Mouse (Mus musculus) cerebellum, postnatal 25 days (tissue): ENCODE data around the gene Clcf1.
"Not testable (repeated sequence)": the region's sequence is repeated elsewhere in the genome, so short reads cannot be mapped to it uniquely, and the experiment has no call there.

Experiments used
- DNase-seq, 2 experiments: peaks; one replicate each; pipeline ENCODE4 v3.0.0; 2021; ENCODE audit warnings: mixed read lengths in 2 of 2

The Clcf1 gene

DNA sequence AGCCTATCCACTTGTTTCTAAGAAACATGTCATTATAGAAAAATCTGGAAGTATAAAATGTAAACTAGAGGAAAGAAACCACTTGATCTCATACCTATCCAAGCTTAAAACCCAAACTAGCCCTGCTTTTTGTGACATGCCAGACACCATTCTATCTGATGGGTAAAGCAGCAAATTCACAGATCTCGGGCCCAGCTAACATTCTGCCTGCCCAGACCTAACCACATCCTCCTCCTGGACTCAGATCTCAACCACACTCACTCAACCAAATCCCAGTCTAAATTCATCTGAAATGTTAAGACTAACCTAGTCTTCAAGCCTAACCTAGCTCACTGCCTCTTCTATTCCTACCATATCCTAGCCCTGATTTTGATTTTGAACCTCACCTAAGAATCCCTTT, 4.7 kb downstream of the Clcf1 start:
- no peak for DNase-seq

GRCm38 (mm10) chr19:4219943-4220342, 5.9 kb downstream of the Clcf1 start:
- no peak for DNase-seq

DNA sequence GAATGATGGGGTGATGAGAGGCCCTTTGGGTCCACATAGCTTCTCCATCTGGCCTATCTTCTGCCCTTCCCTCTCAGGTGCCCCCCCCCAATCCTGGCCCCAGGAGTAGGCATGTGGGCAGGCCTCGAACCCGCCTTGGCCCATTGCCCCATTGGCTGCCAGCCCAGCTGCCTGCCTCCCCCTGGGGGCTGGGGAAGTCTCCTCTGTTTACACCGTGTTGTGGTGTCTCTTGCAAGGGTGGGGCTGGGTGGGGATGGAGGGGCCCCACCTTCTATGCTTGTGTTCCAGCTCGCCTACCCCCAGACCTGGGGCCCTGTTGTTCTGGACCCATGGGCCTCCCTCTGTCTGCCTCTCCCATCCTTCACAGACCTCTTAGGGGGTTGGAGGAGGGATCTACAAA, 6.4 kb downstream of the Clcf1 start:
- peak in 1 of 2 experiments; percentile 61 for DNase-seq

DNA sequence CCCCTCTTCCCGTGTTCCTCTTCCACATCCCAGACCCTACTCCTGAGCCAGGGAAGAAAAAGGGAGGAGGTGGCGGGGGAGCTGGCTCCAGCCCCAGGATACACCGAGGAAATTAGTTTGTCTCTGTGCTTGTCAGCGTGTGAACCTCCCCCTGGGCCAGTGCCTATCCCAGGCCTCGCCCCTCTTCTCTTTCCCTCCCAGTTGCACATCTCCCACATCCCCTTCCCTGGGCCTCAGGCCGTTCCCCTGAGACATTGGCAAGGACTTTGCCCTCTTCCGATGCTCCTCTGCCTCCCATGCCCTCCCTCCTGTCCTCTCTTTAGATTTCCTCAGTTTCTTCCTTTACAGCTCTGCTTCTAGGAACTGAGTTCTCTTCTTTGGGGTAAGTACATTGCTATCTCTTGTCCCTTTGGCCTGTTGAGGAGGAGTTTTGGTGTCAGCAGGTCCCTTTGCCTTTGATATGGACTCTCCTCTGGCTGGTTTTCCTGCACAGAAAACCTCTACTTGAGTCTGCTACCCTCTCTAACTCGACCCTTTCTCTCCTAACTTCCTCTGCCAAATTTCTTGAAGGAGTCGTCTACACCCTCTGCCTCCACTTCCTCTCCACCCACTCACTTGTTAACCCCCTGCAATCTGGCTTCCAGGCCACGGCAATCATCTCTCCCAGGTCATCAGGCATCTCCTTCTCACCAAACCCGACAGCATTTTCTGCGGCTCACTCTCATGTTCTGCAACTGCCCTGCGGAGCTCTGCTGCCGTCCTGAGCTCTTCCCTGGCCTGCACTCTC, 7.1 kb downstream of the Clcf1 start:
- DNase-seq, result no peak

DNA sequence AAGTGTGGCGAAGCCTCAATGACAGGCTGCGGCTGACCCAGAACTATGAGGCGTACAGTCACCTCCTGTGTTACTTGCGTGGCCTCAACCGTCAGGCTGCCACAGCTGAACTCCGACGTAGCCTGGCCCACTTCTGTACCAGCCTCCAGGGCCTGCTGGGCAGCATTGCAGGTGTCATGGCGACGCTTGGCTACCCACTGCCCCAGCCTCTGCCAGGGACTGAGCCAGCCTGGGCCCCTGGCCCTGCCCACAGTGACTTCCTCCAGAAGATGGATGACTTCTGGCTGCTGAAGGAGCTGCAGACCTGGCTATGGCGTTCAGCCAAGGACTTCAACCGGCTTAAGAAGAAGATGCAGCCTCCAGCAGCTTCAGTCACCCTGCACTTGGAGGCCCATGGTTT, 8.1 kb downstream of the Clcf1 start:
- no peak for DNase-seq

DNA sequence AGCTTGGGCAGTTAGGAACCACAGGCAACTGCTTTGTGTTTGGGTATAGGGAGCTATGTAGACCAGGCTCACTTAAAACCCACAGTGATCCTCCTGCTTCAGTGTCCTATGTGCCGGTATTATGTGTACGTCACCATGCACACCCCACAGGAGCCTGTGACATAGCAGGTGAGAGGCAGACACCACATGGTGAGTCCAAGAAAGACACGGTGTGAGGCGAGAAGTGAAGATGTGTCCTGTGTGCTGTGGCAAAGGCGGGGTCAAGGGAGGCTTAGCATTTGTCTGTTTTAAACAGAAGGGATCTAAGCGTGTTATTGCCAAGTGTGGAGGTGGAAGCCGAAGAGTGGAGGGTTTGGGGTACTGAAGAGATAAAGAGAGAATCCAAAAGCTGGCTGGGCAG, 12.7 kb downstream of the Clcf1 start:
- DNase-seq, result no peak

DNA sequence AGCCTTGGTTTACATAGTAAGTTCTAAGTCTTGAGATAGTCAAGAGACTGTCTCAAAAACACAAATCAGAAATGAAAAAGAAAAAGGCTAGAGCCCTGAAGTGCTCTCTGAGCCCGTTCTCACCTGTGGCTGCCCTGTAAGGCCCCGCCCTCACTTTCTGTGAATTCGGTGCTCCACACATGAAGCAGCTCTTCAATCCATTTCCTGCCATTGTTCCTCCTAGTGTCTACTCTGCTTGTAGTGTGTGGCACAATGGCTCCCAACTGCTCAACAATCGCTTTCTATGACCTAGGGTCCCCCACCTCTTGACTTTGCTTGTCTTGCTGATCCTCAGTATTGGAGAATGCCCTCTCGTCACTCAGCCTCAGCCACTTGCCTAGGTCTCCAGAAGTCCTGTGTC, 13.4 kb downstream of the Clcf1 start:
- DNase-seq, result no peak

DNA sequence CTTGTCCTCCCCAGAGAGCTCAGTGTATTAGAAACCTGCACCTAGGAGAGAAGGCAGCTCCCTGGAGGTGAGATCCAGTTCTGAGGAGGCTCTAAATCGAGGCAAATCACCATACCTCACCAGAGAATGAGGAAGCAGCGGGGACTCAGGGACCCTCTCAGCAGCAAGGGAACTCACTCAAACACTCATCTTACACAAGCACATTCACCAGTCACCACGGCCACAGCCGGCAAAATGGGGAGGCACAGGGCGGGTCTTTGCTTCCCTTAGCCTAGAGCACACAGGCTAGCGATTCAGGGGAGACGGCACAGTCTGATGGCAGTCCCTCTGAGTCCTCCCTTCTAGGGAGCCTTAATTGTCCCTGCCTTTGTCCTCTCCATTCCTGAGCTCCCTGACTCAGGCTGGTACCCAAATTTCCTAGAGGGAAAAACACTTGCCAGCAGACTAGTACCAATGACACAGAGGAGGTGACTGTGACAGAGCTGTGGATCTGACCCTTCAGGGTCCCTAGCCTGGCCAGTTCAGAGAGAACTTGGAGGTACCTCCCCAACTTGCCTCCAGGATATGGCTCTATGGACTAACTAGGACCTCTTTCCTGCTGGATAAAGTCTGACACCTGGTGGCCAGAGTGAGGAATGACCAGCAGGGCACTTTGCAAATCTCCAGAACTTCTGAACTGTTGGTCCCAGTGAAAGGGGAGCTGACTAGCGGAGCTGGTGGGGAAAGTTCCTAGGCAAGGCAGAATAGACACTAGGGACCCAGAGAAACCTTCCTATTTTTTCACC, 14.0 kb downstream of the Clcf1 start:
- DNase-seq, result peak; percentile 74 to 79

GRCm38 (mm10) chr19:4228891-4229290, 14.9 kb downstream of the Clcf1 start:
- DNase-seq, result no peak

DNA sequence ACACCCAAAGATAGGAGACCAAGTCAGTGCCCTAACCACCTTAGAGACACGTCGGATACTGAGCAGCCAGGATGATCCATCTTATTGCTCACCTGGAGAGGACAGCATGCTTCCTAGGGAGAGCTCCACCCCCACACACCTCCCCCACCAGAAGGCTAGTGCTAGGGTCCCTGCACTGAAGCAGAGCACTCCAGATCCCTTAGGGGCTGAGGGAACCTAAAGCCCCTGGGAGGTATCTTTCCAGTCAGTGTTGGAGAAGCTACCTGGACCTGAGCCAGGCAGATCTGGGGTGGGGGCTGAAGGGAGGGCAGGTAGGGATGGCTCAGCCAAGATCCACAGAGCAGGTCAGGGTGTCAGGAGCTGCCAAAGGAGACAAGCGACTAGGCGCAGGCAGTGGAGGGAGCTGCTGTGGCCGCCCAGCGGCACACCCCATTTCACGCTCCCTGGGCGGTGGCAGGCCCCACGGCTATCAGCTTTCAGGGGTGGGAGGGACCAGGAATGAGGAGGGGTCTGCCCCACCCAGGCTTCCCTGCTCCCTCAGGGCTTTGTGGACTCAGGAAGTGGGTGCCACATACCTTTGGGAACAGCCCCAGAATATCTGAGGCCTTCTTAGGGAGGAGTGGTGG, 15.5 kb downstream of the Clcf1 start:
- peak in 1 of 2 experiments; percentile 36 for DNase-seq

DNA sequence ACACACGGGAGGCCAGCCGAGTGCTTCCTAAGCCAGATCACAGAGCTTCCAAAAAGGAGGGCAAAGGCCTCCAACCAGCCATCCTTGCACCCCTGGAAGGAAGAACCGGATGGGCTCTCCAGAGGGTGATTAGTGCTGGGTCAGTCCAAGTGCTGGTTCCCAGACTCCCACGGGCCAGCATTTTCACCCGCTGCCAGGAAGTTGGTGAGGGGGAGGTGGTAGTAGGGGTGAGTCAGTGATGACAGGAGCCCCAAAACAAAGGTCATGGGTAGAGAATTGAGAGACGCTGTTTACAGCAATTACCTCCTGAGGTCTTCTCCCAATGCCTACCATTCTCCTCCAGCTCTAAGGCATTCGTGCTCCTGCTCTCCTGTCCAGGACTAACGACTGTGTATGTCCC, 16.4 kb downstream of the Clcf1 start:
- no peak for DNase-seq

- peak; percentile 98 to 99 for DNase-seq
Observed at GRCm38 (mm10) chr19:4231253-4232185, 17.5 kb downstream of the Clcf1 start, which contains the start of gene Pold4. Gene Pold4, plus strand, starts transcription at chr19:4231899.

GRCm38 (mm10) chr19:4232186-4232572, 18.1 kb downstream of the Clcf1 start:
- no peak for DNase-seq

DNA sequence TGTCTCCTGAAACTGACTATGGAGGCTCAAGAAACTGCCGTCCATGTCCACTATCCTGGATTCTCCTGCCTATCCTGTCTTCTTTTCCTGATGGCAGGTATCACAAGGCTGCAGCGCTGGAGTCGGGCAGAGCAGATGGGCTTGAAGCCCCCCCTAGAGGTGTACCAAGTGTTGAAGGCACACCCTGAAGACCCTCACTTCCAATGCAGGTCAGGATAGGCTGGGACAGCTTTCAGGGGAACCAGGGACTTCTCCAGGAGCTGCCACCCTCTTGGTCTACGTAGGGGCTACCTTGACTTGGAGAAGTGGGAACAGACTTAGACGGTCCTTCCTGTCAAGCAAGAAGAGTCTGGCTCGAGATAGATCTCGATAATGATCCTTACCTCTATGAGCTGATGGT, 18.6 kb downstream of the Clcf1 start:
- DNase-seq, result no peak

- DNase-seq, result no peak
Observed at GRCm38 (mm10) chr19:4234548-4234947, 20.5 kb downstream of the Clcf1 start.

DNA sequence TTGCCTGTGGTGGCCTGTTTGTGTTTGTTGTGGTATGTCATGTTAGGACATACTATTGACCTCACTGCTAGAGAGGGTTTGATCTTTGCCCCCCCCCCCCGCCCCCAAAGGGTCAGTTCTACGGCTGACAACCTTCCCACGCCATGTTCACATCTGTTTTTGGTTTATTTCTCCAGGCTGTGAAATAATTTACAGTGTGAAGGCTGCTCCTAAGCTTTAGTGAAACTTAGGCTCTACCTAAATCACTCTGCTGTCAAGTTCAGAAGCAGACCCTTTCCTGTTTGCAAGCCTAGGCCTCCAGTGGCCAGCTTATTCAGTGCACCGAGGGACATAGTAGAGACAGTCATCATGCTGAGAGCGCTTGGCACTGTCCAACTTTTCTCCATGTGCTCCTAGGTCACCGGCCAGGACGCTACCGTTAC, 26.2 kb downstream of the Clcf1 start:
- no peak for DNase-seq

DNA sequence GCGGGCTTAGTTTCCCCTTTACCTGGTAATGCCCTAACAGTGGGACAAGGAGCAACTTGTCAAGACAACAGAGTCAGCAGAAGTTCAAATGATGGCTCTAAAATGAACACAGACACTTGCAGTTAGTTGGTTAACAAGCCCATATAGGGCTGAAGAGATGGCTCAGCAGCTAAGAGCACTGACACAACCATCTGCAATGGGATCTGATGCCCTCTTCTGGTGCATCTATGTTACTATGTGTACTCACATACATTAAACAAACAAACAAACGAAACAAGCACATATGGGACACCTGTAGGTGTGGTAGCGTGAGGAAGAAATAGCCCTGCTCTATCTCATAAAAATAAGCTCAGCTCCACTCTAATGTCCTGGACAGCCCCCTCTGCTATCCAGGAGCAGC, 28.4 kb downstream of the Clcf1 start:
- no peak for DNase-seq

GRCm38 (mm10) chr19:4244775-4245174, 30.7 kb downstream of the Clcf1 start:
- no peak for DNase-seq

DNA sequence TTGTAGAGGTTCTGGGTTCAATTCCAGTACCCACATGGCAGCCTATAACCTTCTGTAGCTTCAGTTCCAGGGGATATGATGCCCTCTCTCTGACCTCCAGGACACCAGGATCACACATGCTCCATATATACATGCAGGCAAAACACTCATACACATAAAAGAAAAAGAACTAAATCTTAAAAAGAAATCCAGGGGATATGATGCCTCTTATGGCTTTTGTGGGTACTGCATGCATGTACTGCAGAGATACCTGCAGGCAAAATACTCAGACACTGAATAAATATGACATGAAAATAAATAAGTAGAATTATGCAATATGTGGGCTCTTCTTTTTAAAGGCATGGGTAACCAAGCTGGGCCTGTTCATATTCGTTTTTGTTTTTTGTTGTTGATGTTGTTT, 33.0 kb downstream of the Clcf1 start:
- no peak for DNase-seq

GRCm38 (mm10) chr19:4248683-4249082, 34.6 kb downstream of the Clcf1 start:
- not testable (repeated sequence) for DNase-seq

GRCm38 (mm10) chr19:4254230-4254629, 40.2 kb downstream of the Clcf1 start:
- no peak for DNase-seq

- no peak for DNase-seq
Observed at GRCm38 (mm10) chr19:4255583-4256162, 41.6 kb downstream of the Clcf1 start.
